Mouse (Mus musculus) left cerebral cortex, postnatal 10 days (tissue): ENCODE results near the gene Rbp7. TPM values are rescaled to one million over a fixed set of nuclear protein-coding genes. Genes with fewer than 3 reads are reported as not detected.

ENCODE experiments used
- DNase-seq, 2 experiments: peaks; one replicate each; pipeline ENCODE4 v3.0.0; 2021 to 2022; ENCODE audit warnings: low spot score in 2 of 2, mixed read lengths in 1 of 2; ENCODE audit errors: extremely low spot score in 1 of 2
- intact Hi-C: fragments of 180-260 bp; cut with DNase I; formaldehyde crosslinking; loops from one replicate; pipeline ENCODE4 v1.15.1; 2025
- total RNA-seq, 2 experiments: library from RNA; stranded (reverse); gene quantifications; 2 replicates each; pipeline ENCODE4 v1.2.3; 2021

The Rbp7 gene
- total RNA-seq, 2 experiments from 2014 or later, result 0.63 TPM; not detected in 1

DNA sequence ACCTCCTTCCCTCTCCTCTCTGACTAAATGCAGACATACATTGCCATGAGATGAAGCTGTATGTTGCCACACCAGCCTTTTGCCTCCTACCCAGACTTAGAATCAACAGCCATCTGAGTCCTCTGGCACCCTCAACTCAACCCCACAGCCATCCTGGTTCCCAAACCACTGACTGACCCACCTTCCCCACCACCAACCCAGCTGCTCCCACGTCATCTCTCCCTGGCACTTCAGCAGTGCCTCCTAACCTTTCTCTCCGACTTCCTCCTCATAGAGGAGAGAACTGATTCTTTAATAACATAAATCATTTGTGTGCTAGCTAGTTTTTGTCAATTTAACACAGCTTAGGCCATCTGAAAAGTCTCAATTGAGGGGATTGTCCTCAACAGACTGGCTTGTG, 37.8 kb downstream of the Rbp7 start:
- intact Hi-C loops, result no loop called here
- DNase-seq, result no peak

DNA sequence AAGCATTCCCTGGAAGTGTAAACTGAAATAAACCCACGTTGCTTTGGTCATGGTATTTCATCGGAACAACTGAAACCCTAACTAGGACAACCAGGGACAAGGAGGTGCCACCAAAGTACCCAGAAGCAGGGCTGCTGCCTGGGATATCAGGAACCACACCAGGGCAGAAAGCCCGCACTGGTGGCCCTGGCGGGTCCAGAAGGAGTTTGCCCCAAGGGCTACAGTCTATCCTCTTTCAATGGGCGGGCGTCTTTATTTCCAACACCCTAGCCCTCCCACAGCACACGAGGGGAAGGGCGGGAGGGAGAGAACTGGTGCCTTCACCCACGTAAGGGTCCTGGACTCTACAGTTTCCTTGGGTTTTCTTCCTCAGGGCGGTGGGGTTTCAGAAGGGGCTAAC, 38.4 kb downstream of the Rbp7 start:
- intact Hi-C loops, result no loop called here
- DNase-seq, result no peak

DNA sequence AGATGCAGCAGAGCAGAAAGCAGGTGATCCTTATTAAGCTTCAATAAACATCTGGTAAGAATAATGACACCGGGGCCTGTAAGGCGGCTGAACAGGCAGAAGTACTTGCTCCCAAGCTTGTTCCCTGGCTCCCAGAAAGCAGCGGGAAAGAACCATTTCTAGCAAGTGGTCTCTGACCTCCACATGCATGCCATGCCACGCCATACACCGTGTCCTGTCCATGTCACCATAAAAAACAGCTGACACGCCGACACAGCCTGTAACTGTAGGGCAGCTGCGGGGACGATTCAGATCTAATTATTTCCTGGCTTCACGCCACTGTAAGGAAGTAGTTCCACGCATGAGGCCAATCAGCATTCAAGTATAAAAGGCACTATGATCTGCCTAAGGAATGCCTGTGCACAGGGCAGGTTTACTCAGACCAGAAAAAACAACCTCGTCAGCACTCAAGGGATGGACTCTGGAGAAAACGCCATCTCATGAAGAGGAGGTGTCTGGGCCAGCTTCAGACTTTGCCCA, 39.1 kb downstream of the Rbp7 start:
- DNase-seq, result no peak
- intact Hi-C loops, result no loop called here

DNA sequence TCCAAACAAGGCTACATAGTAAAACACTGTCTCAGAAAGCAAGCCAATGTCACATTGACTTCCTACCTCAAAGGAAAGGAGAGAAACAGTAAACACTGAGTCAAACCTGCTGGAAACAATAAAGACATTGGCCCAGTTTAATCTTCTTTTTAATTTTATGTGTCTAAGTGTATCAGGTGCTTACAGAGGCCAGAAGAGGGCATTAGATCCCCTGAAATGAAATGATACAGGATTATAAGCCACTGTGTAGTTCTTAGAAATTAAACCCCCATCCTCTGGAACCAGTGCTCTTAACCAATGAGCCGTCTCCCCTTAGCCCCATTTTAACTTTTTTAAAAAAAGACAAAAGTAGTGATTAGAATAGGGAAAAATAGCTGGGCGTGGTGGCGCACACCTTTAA, 40.5 kb downstream of the Rbp7 start:
- DNase-seq, result no peak
- intact Hi-C loops, result no loop called here

DNA sequence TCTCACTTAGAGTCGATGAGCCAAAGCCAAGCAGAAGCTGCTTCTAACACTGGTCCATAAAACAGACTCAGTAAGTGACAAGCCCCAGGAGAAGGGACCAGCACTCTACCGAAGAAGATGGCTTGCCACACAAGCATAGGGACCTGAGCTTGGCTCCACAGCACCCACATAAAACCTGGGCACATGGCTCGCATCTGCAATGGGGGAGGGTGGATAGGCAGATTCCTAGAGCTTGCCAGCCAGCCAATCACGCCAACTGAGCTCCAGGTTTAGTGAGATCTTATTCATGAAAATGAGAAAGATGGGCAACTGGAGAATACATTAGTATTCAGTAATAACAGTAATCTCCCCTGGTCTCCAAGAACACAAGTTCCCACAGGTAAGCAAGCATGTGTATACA, 45.0 kb downstream of the Rbp7 start:
- intact Hi-C loops, result no loop called here
- DNase-seq, result no peak

DNA sequence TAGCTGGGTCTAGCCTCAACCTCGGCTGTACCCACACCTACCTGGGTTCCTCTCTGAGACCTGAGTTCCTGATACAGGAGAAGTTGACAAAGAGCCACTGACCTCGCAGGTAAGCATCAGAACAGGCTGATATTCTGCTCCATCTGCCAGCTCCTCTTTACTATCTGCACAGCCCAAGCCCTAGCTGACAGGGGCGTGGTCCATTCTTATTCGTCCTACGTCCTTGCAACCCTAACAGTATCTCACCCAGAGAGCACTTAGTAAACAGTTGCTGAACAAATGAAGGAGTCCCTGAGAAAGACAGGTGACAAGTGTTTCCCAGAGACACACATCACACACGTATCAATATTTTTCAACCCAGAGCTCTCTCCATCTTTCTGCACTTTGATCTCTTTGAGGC, 46.4 kb downstream of the Rbp7 start:
- no peak for DNase-seq
- intact Hi-C loops, result no loop called here

DNA sequence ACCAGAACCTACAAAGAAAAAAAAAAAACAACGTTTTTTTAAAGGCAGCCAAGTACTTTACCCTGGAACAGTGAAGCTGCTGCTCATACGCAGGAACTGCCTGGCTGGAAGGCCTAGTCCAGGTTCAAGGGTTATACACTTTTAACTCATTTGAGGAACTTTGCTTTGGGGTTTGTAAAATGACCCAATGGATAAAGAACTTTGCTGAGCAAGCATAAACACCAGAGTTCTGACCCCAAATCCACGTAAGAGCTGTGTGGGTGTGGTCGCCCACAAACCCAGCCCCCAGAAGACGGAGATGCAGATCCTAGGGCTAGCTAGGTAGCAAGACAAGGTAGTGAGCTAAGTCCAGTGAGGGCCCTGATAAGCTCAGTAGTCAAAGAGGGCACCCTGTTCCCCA, 47.3 kb downstream of the Rbp7 start:
- DNase-seq, result no peak
- intact Hi-C loops, result no loop called here

DNA sequence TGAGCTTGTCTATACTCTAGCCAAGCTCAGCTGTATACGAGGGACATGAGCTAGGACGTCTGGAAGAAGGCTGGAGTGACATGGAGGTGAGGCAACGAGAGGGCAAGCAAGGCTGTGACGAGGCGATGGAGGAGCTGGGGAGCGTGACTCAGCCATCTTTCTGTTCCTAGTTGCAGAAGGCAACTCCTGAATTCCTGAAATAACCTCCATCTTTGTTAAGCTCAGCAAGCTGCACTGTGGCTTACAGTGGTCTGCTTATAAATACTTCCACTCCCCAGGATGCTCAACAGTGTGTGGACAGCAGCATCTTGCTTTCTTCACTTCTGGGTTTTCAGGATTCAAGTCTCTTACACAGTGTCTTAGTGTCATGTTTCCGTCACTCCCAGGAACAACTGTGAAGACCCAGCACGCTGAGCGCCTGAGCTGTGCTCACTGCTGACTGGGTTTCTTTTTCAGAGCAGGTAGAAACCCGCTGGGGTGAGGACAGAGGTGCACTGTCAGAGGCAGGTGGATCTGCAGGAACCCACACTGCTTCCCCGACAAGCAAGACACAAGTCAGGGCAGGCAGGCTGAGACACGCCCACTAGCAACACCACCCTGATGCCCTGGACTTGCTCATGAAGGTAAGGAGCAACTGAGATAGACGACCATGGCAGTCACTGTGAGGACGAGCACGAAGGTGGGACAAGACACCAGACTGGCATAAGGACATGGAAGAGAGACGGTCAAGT, 48.9 kb downstream of the Rbp7 start:
- DNase-seq, result no peak
- intact Hi-C loops, result no loop called here

DNA sequence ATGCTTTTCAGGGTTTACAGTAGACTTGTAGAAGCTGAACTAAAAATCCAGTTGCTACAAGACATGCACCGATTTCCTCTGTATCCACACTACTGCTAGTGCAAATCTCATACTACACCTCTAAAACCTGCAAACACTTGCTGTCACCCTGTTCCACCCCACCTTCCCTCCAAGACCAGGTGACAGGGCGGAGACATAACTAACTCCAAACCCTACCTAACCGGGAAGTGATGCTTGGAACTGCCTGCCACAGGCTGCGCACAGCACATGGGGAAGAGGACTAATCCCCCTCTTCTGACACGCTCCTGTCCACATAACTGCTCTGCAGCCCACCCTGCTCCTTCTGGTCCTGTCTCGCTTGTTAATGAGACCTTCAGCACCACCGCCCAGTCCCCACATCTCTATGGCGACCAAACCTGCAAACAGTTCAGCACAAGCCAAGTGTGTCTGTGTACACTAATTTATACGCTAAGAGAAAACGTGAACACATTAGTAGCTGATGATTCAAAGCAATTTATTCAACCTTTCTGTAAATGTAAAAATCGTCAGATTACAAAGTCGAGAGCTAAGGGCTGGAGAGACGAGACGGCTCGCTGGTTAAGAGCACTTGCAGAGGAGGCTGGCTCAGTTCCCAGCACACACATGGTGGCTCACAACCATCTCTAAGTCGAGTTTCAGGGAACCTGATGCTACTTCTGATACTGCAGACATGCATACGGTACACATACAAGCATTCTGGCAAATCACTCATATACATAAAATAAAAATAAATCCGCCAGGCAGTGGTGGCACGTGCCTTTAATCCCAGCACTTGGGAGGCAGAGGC, 49.9 kb downstream of the Rbp7 start:
- intact Hi-C loops, result no loop called here
- peak in 1 of 2 experiments; percentile 41 for DNase-seq

DNA sequence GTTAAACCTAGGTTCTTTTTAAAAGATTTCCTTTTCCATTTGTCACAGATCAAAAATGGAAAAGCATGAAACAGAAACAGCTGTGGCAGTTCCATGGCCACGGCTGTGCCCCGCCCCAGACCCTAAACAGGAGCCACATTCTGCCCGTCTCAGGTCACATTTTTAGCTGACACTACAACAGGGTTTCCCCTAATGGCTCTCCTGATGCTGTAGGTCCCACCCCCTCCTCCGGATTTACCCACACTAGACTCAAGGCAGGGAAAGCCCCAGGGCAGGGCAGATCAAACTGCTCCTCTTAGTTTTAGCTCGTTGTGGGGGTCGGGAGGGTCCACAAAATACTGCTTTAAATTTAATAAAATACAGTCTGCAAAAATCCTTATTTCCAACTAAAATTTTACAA, 51.7 kb downstream of the Rbp7 start:
- intact Hi-C loops, result no loop called here
- DNase-seq, result no peak

DNA sequence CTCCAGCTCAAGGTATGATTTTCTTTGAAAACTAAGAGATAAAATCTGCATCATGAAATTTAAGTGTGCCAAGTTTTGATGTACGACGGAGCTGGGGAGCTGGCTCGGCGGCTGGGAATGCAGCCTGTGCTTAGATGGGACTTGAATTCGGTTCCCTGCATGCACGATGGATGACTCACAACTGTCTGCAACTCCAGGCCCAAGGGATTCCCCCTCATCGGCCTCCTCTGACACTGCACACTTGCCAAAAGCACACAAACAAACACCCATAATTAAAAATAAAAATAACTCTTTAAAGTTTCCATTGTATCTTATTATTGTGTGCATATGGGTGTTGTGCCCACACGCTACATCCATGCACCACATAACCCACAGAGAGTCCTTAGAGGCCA, 53.2 kb downstream of the Rbp7 start:
- DNase-seq, result no peak

DNA sequence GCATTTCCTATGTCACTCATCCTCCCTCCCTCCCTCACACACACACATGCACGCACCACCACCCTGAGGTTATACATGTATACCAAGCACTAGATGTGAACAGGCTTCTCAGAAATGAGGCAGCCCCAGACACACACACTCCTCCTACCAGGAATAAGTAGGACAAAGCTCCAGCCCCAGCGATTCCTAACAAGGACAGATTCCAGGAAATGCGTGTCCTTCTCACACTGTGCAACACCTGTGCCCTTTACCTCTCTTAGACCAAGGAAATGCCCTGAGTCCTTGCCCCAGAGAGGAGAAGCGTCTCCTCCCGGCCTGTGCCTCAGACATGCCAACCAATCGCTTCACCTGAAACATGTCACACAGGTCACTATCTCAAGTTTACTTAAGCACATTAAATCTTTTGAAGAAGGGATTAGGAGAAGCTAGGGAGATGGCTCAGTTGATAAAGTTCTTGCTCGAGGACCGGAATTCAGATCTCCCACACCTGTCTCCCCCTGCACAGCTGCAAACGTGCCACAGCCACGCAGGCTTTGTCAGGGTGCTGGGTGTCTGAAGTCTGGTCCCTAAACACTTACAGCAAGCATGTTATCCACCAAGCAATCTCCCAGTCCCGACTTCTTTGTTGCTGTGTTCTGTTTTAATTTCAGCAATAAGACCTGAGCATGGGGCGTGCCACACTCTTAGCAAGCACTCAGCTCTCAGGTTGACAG, 53.7 kb downstream of the Rbp7 start:
- intact Hi-C loops, result no loop called here
- DNase-seq, result no peak

More for the DNA sequence above, 53.2 kb downstream of the Rbp7 start:
- intact Hi-C loops, result no loop called here

Other genes starting within 250 kb of the Rbp7 start
- gene Kif1b, start 147.3 kb downstream of the Rbp7 start, total RNA-seq, result 100 to 1,000 TPM; 427 to 448 TPM
- 100 to 1,000 TPM; 104 to 119 TPM for gene Ube4b, start 28.2 kb downstream of the Rbp7 start, total RNA-seq
- not detected for gene Tmem274, start 22.4 kb upstream of the Rbp7 start, total RNA-seq
- gene Nmnat1, start 30.2 kb upstream of the Rbp7 start, total RNA-seq, result 1 to 10 TPM; 6.1 to 7.7 TPM
- gene Lzic, start 30.3 kb upstream of the Rbp7 start, total RNA-seq, result 10 to 100 TPM; 36.1 to 37.6 TPM
- gene Ctnnbip1, start 63.3 kb upstream of the Rbp7 start, total RNA-seq, result 10 to 100 TPM; 65.3 to 73.2 TPM
- gene Clstn1, start 131.5 kb upstream of the Rbp7 start, total RNA-seq, result 100 to 1,000 TPM; 909 to 940 TPM
- gene Pik3cd, start 247.6 kb upstream of the Rbp7 start, total RNA-seq, result 10 to 100 TPM; 28.1 to 37.1 TPM